Mouse (Mus musculus) kidney, adult 2 months (tissue): ENCODE measurements around the gene March2. TPM values are rescaled to one million over a fixed set of nuclear protein-coding genes. Genes with fewer than 3 reads are reported as not detected.

Source experiments
- DNase-seq: peaks from one replicate; pipeline ENCODE4 v3.0.0; 2021
- H3K27ac ChIP-seq: fragments of 200-500 bp; 2 replicates; pipeline ENCODE4 v1.5.1; 2012; ENCODE audit warnings: low read depth, low read length, control low read depth, inconsistent platforms; ENCODE audit not compliant: insufficient read depth
- H3K27me3 ChIP-seq: fragments of 200-500 bp; replicated peaks from 2 replicates; pipeline ENCODE4 v1.6.1; 2012; ENCODE audit warnings: mild to moderate bottlenecking, moderate library complexity, low read length, inconsistent platforms; ENCODE audit not compliant: control insufficient read depth, insufficient read depth
- H3K36me3 ChIP-seq: fragments of 200-500 bp; 2 replicates; pipeline ENCODE4 v1.6.1; 2012; ENCODE audit warnings: mild to moderate bottlenecking, moderate library complexity, low read length, inconsistent platforms; ENCODE audit not compliant: control insufficient read depth, insufficient read depth
- H3K4me1 ChIP-seq: fragments of 200-500 bp; 2 replicates; pipeline ENCODE4 v1.6.1; 2011; ENCODE audit warnings: low read length; ENCODE audit not compliant: control insufficient read depth, insufficient read depth
- H3K4me3 ChIP-seq: fragments of 200-500 bp; 2 replicates; pipeline ENCODE4 v1.5.1; 2011; ENCODE audit warnings: mild to moderate bottlenecking, low read depth, low read length, control low read depth; ENCODE audit not compliant: insufficient read depth
- CTCF ChIP-seq: fragments of 200-500 bp; conservative IDR thresholded peaks from 2 replicates; pipeline ENCODE4 v1.5.1; 2011; ENCODE audit warnings: low read depth, mild to moderate bottlenecking, control low read depth, low read length, moderate library complexity, mixed read lengths; ENCODE audit not compliant: insufficient read depth, insufficient read length
- POLR2A ChIP-seq: fragments of 200-500 bp; IDR thresholded peaks from one replicate; pipeline ENCODE4 v1.6.1; 2011; ENCODE audit warnings: low read depth, low read length, control low read depth
- WGBS: fragments of 180-500 bp; shearing (Covaris S2); methylation state at CpG from one replicate; pipeline ENCODE4 v1.1.7; 2018; 5-methylcytosine and 5-hydroxymethylcytosine counted together
- polyA plus RNA-seq: library from polyadenylated mRNA; depleted of rRNA; stranded (reverse); fragments of >200 nt; gene quantifications from 2 replicates; pipeline ENCODE4 v1.2.3, GENCODE M21; 2012; rRNA removed

The March2 gene
- polyA plus RNA-seq, 1 experiment: 95.8 TPM

- no peak for DNase-seq
- H3K27ac ChIP-seq: no peak within 1 kb of the TSS
- WGBS: 61% methylated on average over 4 of the region's 4 CpGs
- H3K36me3 ChIP-seq: no peaks in the 10 kb centered on the region
- H3K4me3 ChIP-seq: no peak within 1 kb of the TSS
- TF ChIP-seq CTCF (no peak), POLR2A (no peak)
- H3K27me3 ChIP-seq: no peaks in the 10 kb centered on the region
- no peaks in the 10 kb centered on the region for H3K4me1 ChIP-seq
These were observed 80.8 kb downstream of the March2 start, which contains the start of gene Pram1 for GRCm38 (mm10) chr17:33637516-33638276. Gene Pram1, plus strand, starts transcription at chr17:33638056.

GRCm38 (mm10) chr17:33637038-33637437 is 81.4 kb downstream of the March2 start:
- Histone ChIP-seq H3K4me1 (no peaks in the 10 kb centered on the region), H3K4me3 (no peak overlapping the region), H3K27ac (no peak overlapping the region), H3K36me3 (no peaks in the 10 kb centered on the region), H3K27me3 (no peaks in the 10 kb centered on the region)
- TF ChIP-seq POLR2A: no peak
- TF ChIP-seq CTCF: no peak
- 80% methylated on average over 2 of the region's 2 CpGs for WGBS
- peak; percentile 23 for DNase-seq

Other genes starting within 250 kb of the March2 start
- gene Adamts10, start 194.5 kb downstream of the March2 start, polyA plus RNA-seq: 31.4 and 37.9 TPM in 2 replicates
- 1.5 and 2.7 TPM in 2 replicates for gene Myo1f, start 163.0 kb downstream of the March2 start, polyA plus RNA-seq
- 43.2 and 44.0 TPM in 2 replicates for gene Zfp414, start 89.6 kb downstream of the March2 start, polyA plus RNA-seq
- 0.34 and 0.48 TPM in 2 replicates for gene Pram1, start 80.6 kb downstream of the March2 start, polyA plus RNA-seq
- gene Hnrnpm, start 31.8 kb downstream of the March2 start, polyA plus RNA-seq: 49.9 and 50.7 TPM in 2 replicates
- 291 and 303 TPM in 2 replicates for gene Rab11b, start 41.9 kb upstream of the March2 start, polyA plus RNA-seq
- gene Angptl4, start 63.2 kb upstream of the March2 start, polyA plus RNA-seq: 19.2 and 21.0 TPM in 2 replicates
- 83.0 and 89.3 TPM in 2 replicates for gene Kank3, start 91.8 kb upstream of the March2 start, polyA plus RNA-seq
- gene Rps28, start 105.9 kb upstream of the March2 start, polyA plus RNA-seq: 620 and 1,023 TPM in 2 replicates
- gene Ndufa7, start 105.9 kb upstream of the March2 start, polyA plus RNA-seq: 672 and 745 TPM in 2 replicates
- gene Cd320, start 124.4 kb upstream of the March2 start, polyA plus RNA-seq: 71.3 and 87.8 TPM in 2 replicates
- not detected in 2 replicates for gene Gm7029, start 155.2 kb upstream of the March2 start, polyA plus RNA-seq
- gene Kifc1, start 172.0 kb upstream of the March2 start, polyA plus RNA-seq: 1.3 and 1.6 TPM in 2 replicates
- not detected in 2 replicates for gene Platr17, start 186.5 kb upstream of the March2 start, polyA plus RNA-seq
- gene Daxx, start 190.7 kb upstream of the March2 start, polyA plus RNA-seq: 33.3 and 35.0 TPM in 2 replicates
- 106 and 112 TPM in 2 replicates for gene Tapbp, start 197.2 kb upstream of the March2 start, polyA plus RNA-seq
- 31.6 and 54.0 TPM in 2 replicates for gene Zbtb22, start 197.2 kb upstream of the March2 start, polyA plus RNA-seq
- gene Rgl2, start 210.9 kb upstream of the March2 start, polyA plus RNA-seq: 61.8 and 78.6 TPM in 2 replicates
- gene Pfdn6, start 221.7 kb upstream of the March2 start, polyA plus RNA-seq: 27.4 and 41.1 TPM in 2 replicates
- 15.3 and 16.0 TPM in 2 replicates for gene Wdr46, start 222.0 kb upstream of the March2 start, polyA plus RNA-seq
- gene B3galt4, start 232.8 kb upstream of the March2 start, polyA plus RNA-seq: 6.7 and 7.8 TPM in 2 replicates
- gene Vps52, start 237.1 kb upstream of the March2 start, polyA plus RNA-seq: 54.2 and 60.5 TPM in 2 replicates
- gene Rps18, start 237.3 kb upstream of the March2 start, polyA plus RNA-seq: 342 and 406 TPM in 2 replicates